Mouse (Mus musculus) cerebellum, adult 2 months (tissue): ENCODE measurements at regions not wholly inside any gene's neighbourhood (a gene's known extent, or its start where the extent isn't known, plus 50 kb on each side); places are given as distances from the start of the nearest gene placed in this dataset.

Experiments
- CTCF ChIP-seq: fragments of 200-500 bp; IDR thresholded peaks from 2 replicates; pipeline ENCODE4 v1.5.1; 2011; ENCODE audit warnings: low read depth, mild to moderate bottlenecking, control low read depth, low read length, moderate library complexity, borderline replicate concordance; ENCODE audit not compliant: insufficient read depth
- POLR2A ChIP-seq: fragments of 200-500 bp; IDR thresholded peaks from 2 replicates; pipeline ENCODE4 v1.6.1; 2011; ENCODE audit warnings: low read length, control low read depth, borderline replicate concordance; ENCODE audit not compliant: insufficient read depth

DNA sequence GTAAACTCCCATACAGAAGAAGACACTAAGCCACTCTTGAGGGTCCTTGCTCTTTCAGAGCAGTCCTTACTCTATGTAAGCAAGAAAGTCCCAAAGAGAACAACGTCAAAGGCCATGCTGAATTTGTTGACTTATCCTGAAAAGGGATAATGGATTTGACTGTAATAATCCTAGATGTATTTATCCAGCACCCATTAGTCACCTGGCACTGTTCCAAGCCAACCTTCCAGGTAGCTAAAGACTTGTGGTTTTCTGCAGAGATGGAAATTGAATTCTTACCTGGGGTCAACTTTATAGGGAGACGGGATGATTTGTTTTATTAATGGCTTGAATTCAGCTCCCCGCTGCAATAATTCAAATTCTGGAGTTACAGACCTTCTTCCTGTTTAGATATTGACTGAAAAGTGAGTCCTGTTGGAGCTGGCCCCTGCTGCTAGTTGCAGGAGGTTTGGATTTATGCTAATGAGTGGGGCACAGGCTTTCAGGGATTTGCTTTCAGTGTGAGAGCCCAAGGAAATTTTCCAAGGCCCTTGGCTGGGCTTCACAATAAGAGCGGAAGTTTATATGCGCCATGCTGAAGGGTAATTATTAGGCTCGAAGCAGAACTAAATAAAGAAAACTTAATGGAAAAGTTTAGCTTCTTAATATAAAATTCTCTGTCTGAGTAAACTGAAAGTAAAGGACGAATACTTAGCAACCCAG is 552.3 kb downstream of the Olfm4 start:
- TF ChIP-seq CTCF (no peak), POLR2A (no peak)
